Mouse (Mus musculus) kidney, embryonic 14.5 days (tissue): Measurements from ENCODE around the gene Pnpla7. TPM values are rescaled to one million over a fixed set of nuclear protein-coding genes. Genes with fewer than 3 reads are reported as not detected.
A peak's percentile ranks its signal among the peaks of the same experiment; 100 is the strongest.
"Not testable (repeated sequence)": the region's sequence is repeated elsewhere in the genome, so short reads cannot be mapped to it uniquely, and the experiment has no call there.

ENCODE experiments used
- ATAC-seq: fragments of 200-750 bp; cut with Nextera tagmentation; 2 replicates; pipeline ENCODE4 v1.8.0; 2017; ENCODE audit warnings: moderate number of reproducible peaks, mild to moderate bottlenecking, moderate TSS enrichment, moderate library complexity; ENCODE audit not compliant: low FRiP score, low TSS enrichment
- H3K27ac ChIP-seq: fragments of 300-500 bp; sonication (generic); 2 replicates; pipeline ENCODE4 v1.5.1; 2014; ENCODE audit warnings: low read depth, mild to moderate bottlenecking, low read length, moderate library complexity, mixed read lengths
- H3K27me3 ChIP-seq: fragments of 300-500 bp; sonication (generic); 2 replicates; pipeline ENCODE4 v1.6.1; 2014; ENCODE audit warnings: mild to moderate bottlenecking, low read length; ENCODE audit not compliant: control insufficient read depth, insufficient read depth
- H3K36me3 ChIP-seq: fragments of 300-500 bp; sonication (generic); 2 replicates; pipeline ENCODE4 v1.6.1; 2014; ENCODE audit warnings: low read length, mixed read lengths; ENCODE audit not compliant: control insufficient read depth, insufficient read depth
- H3K4me1 ChIP-seq: fragments of 300-500 bp; sonication (generic); 2 replicates; pipeline ENCODE4 v1.6.1; 2014; ENCODE audit warnings: low read length, mixed read lengths; ENCODE audit not compliant: control insufficient read depth, insufficient read depth
- H3K4me2 ChIP-seq: fragments of 300-500 bp; sonication (generic); replicated peaks from 2 replicates; pipeline ENCODE4 v1.6.1; 2014; ENCODE audit warnings: low read depth, mild to moderate bottlenecking, low read length
- H3K4me3 ChIP-seq: fragments of 300-500 bp; sonication (generic); 2 replicates; pipeline ENCODE4 v1.5.1; 2014; ENCODE audit warnings: mild to moderate bottlenecking, low read length
- H3K9ac ChIP-seq: fragments of 300-500 bp; sonication (generic); 2 replicates; pipeline ENCODE4 v1.6.1; 2014; ENCODE audit warnings: low read depth, mild to moderate bottlenecking, low read length, moderate library complexity
- H3K9me3 ChIP-seq: fragments of 300-500 bp; sonication (generic); 2 replicates; pipeline ENCODE4 v1.6.1; 2016; ENCODE audit warnings: low read length; ENCODE audit not compliant: control insufficient read depth
- WGBS: fragments of 180-500 bp; shearing (Covaris S2); extraction: QIAGEN DNeasy Blood & Tissue Kit; methylation state at CpG from one replicate; pipeline ENCODE4 v1.1.7; 2014; 5-methylcytosine and 5-hydroxymethylcytosine counted together
- polyA plus RNA-seq: library from polyadenylated mRNA; unstranded; fragments of >200 nt; fragmentation: Nextera tagmentation; extraction: Ambion mirVana; gene quantifications from 2 replicates; pipeline ENCODE4 v1.2.1, GENCODE M21; 2014

Gene Pnpla7
- polyA plus RNA-seq, 1 experiment from 2014 or later, result 7.5 TPM

- not testable (repeated sequence) for ATAC-seq, H3K27me3 ChIP-seq, H3K9me3 ChIP-seq
- Histone ChIP-seq H3K27ac (peak overlapping the region; percentile 74), H3K4me3 (peak overlapping the region; percentile 88), H3K9ac (peak overlapping the region; percentile 78), H3K4me1 (peaks cover 13% of the 10 kb centered on the region), H3K36me3 (peaks cover 37% of the 10 kb centered on the region), H3K4me2 (peak overlapping the region; percentile 99)
- WGBS, result 1% methylated on average over 17 of the region's 17 CpGs
These were observed 1.4 kb upstream of the Pnpla7 start for GRCm38 (mm10) chr2:24974452-24974851.

- Histone ChIP-seq H3K36me3 (peaks cover 31% of the 10 kb centered on the region), H3K4me2 (peak within 1 kb of the TSS; percentile 99), H3K27me3 (no peaks in the 10 kb centered on the region), H3K9me3 (no peaks in the 10 kb centered on the region), H3K27ac (peak within 1 kb of the TSS; percentile 90), H3K4me1 (peaks cover 13% of the 10 kb centered on the region), H3K4me3 (peak within 1 kb of the TSS; percentile 88), H3K9ac (peak within 1 kb of the TSS; percentile 78)
- ATAC-seq, result peak; percentile 99
- 0% methylated on average over 63 of the region's 64 CpGs for WGBS
These were observed 728 bp upstream of the Pnpla7 start, which contains the start of gene Mrpl41 for GRCm38 (mm10) chr2:24974906-24975703. TSS of gene Mrpl41 (minus strand) at chr2:24975098.

GRCm38 (mm10) chr2:24976960-24977359 lies 1.1 kb downstream of the Pnpla7 start:
- Histone ChIP-seq H3K27me3 (no peaks in the 10 kb centered on the region), H3K9me3 (no peaks in the 10 kb centered on the region), H3K4me3 (no peak overlapping the region), H3K9ac (no peak overlapping the region), H3K4me1 (peaks cover 13% of the 10 kb centered on the region), H3K4me2 (no peak overlapping the region), H3K36me3 (peaks cover 15% of the 10 kb centered on the region), H3K27ac (no peak overlapping the region)
- 90% methylated on average over 5 of the region's 5 CpGs for WGBS
- ATAC-seq, result no peak

- Histone ChIP-seq H3K27me3 (no peaks in the 10 kb centered on the region), H3K9ac (no peak overlapping the region), H3K4me3 (no peak overlapping the region), H3K4me2 (no peak overlapping the region), H3K9me3 (no peaks in the 10 kb centered on the region), H3K36me3 (no peaks in the 10 kb centered on the region), H3K27ac (no peak overlapping the region), H3K4me1 (no peaks in the 10 kb centered on the region)
- no peak for ATAC-seq
- 42% methylated on average over 2 of the region's 2 CpGs for WGBS
These were observed 11.9 kb downstream of the Pnpla7 start for GRCm38 (mm10) chr2:24987762-24988161.

- no peak overlapping the region for H3K4me3 ChIP-seq
- no peaks in the 10 kb centered on the region for H3K36me3 ChIP-seq
- H3K27me3 ChIP-seq, result no peaks in the 10 kb centered on the region
- H3K27ac ChIP-seq, result no peak overlapping the region
- no peak for ATAC-seq
- no peak overlapping the region for H3K4me2 ChIP-seq
- WGBS, result 88% methylated on average over 6 of the region's 6 CpGs
- H3K4me1 ChIP-seq, result no peaks in the 10 kb centered on the region
- no peak overlapping the region for H3K9ac ChIP-seq
- H3K9me3 ChIP-seq, result no peaks in the 10 kb centered on the region
These were observed 19.5 kb downstream of the Pnpla7 start for GRCm38 (mm10) chr2:24995332-24995731.

GRCm38 (mm10) chr2:24996471-24996870 lies 20.6 kb downstream of the Pnpla7 start:
- Histone ChIP-seq H3K9ac (no peak overlapping the region), H3K27me3 (no peaks in the 10 kb centered on the region), H3K4me3 (no peak overlapping the region), H3K27ac (no peak overlapping the region), H3K9me3 (no peaks in the 10 kb centered on the region), H3K36me3 (no peaks in the 10 kb centered on the region), H3K4me2 (no peak overlapping the region), H3K4me1 (no peaks in the 10 kb centered on the region)
- WGBS, result 89% methylated on average over 2 of the region's 2 CpGs
- ATAC-seq, result no peak

- H3K9ac ChIP-seq, result no peak overlapping the region
- WGBS, result 79% methylated on average over 3 of the region's 3 CpGs
- ATAC-seq, result no peak
- no peaks in the 10 kb centered on the region for H3K36me3 ChIP-seq
- H3K27ac ChIP-seq, result no peak overlapping the region
- no peak overlapping the region for H3K4me2 ChIP-seq
- H3K27me3 ChIP-seq, result no peaks in the 10 kb centered on the region
- H3K4me3 ChIP-seq, result no peak overlapping the region
- no peaks in the 10 kb centered on the region for H3K9me3 ChIP-seq
- no peaks in the 10 kb centered on the region for H3K4me1 ChIP-seq
These were observed 24.9 kb downstream of the Pnpla7 start for GRCm38 (mm10) chr2:25000544-25001235.

- ATAC-seq, result no peak
- Histone ChIP-seq H3K4me2 (no peak overlapping the region), H3K27me3 (no peaks in the 10 kb centered on the region), H3K4me3 (no peak overlapping the region), H3K4me1 (no peaks in the 10 kb centered on the region), H3K9ac (no peak overlapping the region), H3K36me3 (no peaks in the 10 kb centered on the region), H3K9me3 (no peaks in the 10 kb centered on the region), H3K27ac (no peak overlapping the region)
- 88% methylated on average over 9 of the region's 9 CpGs for WGBS
These were observed 28.3 kb downstream of the Pnpla7 start for GRCm38 (mm10) chr2:25003946-25004786.
